Mouse (Mus musculus) gastrocnemius, adult 8-10 months (tissue): ENCODE results near the gene Vps37c. TPM values are rescaled to one million over a fixed set of nuclear protein-coding genes. Genes with fewer than 3 reads are reported as not detected.

ENCODE experiments used
- DNase-seq, 2 experiments: peaks; one replicate each; pipeline ENCODE4 v3.0.0; 2022; ENCODE audit warnings: low spot score in 2 of 2
- total RNA-seq, 4 experiments: library from RNA; stranded (reverse); gene quantifications; 2 replicates each; pipeline ENCODE4 v1.2.4; 2022

Gene Vps37c
- total RNA-seq, 4 experiments from 2014 or later: 21.1 to 33.7 (median 28.3) TPM

GRCm38 (mm10) chr19:10713551-10713950, 25.0 kb downstream of the Vps37c start:
- no peak for DNase-seq

DNA sequence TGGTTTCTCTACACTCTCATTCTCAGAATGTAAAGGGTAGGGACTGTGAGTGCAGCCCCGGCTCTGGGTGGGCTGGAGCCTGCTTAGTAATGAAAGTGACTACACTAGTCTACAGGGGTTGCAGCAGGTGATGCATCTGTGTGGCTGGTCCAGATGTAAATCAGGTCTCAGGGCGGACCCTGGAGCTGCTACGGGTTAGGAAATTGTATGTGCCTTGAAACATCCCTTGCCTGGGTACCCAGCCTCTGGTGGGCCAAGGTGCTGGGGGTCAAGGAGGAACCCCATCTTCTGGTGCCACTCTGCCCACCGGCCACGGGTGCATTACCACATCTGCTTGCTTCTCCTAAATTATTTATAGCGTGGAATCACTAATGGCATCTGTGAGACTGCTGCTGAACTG, 25.6 kb downstream of the Vps37c start:
- DNase-seq: no peak

GRCm38 (mm10) chr19:10714682-10715475, 26.3 kb downstream of the Vps37c start:
- no peak for DNase-seq

GRCm38 (mm10) chr19:10715476-10715875, 26.9 kb downstream of the Vps37c start:
- no peak for DNase-seq

GRCm38 (mm10) chr19:10718251-10718775, 29.8 kb downstream of the Vps37c start:
- no peak for DNase-seq

GRCm38 (mm10) chr19:10719751-10720150, 31.2 kb downstream of the Vps37c start:
- DNase-seq: no peak

GRCm38 (mm10) chr19:10720524-10720923, 32.0 kb downstream of the Vps37c start:
- no peak for DNase-seq

- DNase-seq: no peak
Measured at GRCm38 (mm10) chr19:10721064-10721463, 32.5 kb downstream of the Vps37c start.

DNA sequence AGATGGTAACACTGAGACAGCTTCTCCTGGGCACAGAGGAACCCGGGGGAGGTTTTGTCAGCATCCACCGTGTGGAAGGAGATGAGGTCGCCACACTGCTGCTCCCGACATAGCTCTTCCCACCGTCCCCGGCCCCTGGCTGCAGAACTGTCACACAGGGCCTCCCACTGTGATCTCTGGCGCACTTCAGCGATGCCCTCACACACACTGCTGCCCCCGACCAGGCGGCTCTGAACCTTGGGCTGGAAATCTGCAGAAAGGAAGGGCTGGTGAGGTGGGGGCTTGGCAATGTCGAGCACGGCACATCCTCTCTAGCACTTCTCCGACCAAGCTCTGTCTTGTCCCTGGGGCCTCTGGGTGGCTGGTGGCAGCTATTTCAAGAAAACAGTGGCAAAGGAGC, 34.5 kb downstream of the Vps37c start:
- no peak for DNase-seq

DNA sequence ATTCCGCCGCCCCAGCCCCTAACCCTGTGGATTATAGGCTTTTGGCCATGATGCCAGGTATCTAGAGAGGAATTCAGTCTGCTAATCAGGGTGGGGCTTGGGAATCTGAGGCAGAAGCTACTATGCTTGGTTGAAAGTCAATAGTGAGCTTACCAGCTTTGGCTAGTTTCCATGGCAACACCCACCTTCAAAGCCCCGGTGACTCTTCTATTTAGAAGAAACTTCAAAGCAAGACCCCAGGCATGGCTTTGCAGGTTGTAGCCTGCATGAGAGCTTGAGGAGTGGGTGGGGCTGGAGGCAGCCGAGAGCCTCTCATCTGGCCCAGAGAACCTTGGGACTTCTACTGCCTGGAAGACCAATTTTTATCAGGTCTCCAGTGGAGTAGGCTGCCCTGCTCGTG, 35.1 kb downstream of the Vps37c start:
- DNase-seq: no peak

GRCm38 (mm10) chr19:10724629-10725363, 36.3 kb downstream of the Vps37c start:
- DNase-seq: no peak

- no peak for DNase-seq
Measured at GRCm38 (mm10) chr19:10729889-10730288, 41.4 kb downstream of the Vps37c start.

- DNase-seq: no peak
Measured at GRCm38 (mm10) chr19:10730469-10730868, 41.9 kb downstream of the Vps37c start.

- DNase-seq: no peak
Measured at GRCm38 (mm10) chr19:10731975-10732374, 43.4 kb downstream of the Vps37c start.

DNA sequence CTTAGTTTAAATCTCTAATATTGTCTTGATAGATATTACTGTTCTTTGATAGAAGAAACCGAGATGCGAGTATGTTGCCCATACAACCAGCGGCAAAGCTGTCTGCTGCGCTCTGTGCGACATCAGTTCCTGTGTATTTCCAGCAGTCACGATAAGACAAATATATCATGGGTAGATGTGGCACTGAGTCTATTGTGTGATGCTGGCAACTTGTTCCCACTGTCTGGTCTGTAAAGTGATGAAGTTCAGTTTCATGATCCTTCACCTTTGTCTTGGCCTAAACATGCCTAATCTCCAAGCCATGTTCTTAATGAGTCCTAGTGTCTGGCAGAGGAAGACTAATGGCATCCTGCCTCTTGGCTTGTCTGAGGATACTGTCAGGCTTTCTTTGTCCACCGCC, 44.2 kb downstream of the Vps37c start:
- DNase-seq: no peak

DNA sequence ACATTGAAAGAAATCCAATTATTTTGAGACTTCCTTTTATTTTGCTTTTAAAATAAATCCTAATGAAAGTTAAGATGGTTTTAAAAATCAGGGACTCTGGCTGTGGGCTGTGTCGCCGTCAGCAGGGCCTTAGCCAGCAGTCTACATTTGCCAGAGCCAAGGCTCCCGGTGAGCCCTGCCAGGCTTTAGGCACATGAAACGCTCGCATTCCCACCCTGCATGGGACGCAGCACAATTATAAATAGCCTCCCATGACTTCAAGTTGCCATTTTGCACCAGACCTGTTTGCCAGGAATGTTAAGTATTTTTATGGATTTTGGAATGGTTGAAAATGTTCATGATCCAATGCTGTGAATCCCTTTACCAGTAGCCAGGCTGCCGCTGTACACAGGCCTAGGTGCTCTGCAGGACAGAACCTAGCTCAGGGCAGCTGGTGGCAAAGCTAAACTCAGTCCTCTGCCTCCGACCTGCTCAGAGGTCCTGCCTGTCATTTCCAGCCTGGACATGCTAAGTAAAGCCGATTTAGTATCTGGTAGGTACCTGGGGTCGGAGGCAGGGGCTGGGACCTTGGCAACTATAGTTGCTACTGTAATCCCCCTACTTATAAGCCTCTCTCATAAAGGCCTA, 45.1 kb downstream of the Vps37c start:
- peak; percentile 62 to 81 for DNase-seq

DNA sequence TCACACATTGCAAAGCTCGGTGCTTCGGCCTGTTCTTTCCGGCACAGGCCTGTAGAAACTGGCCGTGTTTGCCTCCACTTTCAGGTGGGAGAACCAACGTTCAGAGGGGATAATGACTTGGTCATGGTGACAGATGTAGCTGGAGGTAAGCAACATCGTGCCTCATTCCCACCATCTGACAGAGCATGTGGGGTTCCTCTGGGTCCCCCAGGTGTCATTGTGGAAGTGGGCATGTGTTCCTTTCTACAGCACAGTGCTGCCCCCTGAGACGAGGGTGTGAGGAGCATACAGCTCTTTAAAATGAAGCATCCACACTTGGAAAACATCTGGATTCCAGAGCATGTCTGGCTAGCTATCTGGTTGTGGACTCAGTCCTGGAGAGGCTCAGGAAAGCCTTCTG, 46.0 kb downstream of the Vps37c start:
- no peak for DNase-seq

GRCm38 (mm10) chr19:10735061-10735460, 46.5 kb downstream of the Vps37c start:
- no peak for DNase-seq

- DNase-seq: no peak
Measured at GRCm38 (mm10) chr19:10735861-10736260, 47.3 kb downstream of the Vps37c start.

DNA sequence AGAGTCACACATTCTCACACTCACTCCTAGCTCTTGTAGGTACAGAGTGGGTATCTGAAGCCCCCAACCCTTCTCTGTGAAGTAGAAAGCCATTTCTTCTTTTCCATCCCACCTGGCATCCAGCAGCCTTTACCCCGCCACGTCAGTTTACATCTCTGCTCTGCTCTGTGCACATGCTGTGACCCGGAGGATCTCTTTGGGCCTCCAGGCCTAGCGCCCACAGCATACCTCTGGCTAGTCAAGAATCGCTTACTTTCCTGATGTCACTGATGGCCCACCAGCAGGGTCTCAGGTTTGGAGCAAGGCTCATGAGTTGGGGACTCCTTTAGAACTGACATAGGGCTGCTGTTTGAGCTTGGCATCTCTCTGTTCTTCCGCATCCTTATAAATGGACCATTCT, 49.5 kb downstream of the Vps37c start:
- DNase-seq: no peak

DNA sequence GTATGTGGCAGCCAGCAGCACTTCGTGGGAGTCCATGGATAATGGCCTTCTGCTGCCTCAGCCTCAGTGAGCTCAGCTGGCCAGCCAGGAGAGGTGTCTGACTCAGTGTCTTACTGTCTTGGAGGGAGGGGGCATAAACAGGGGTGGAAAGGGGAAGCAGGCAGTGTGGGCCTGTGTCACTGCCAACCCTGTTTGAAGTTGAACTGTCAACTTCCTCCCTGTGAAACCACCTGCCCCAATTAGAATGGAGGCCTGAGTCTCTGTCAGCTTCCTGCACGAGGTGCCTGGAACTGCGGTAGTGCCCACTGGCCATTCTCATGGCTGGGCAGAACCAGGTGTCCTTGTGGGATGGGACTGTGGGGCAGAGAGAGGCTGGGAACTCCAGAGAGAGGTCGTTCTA, 50.3 kb downstream of the Vps37c start, which contains the start of gene Cd5:
Gene Cd5 (minus strand): TSS at position 192 of the 400 bp plus-strand sequence.
- DNase-seq: no peak

- DNase-seq: no peak
Measured at GRCm38 (mm10) chr19:10739916-10740315, 51.4 kb downstream of the Vps37c start.
